Mouse (Mus musculus) adrenal gland (tissue): ENCODE data around the gene Vmn1r39.
"Not testable (repeated sequence)": the region's sequence is repeated elsewhere in the genome, so short reads cannot be mapped to it uniquely, and the experiment has no call there.

ENCODE experiments used
- intact Hi-C: fragments of 180-260 bp; cut with DNase I; formaldehyde crosslinking; loops from one replicate; pipeline ENCODE4 v1.15.1; 2025
- long read RNA-seq, 2 experiments: library from polyadenylated mRNA; unstranded; transcript quantifications; one replicate each; pipeline ENCODE4 v2.0.0; 2020; ENCODE audit warnings: borderline replicate concordance in 1 of 2; ENCODE audit not compliant: insufficient replicate concordance in 1 of 2

The Vmn1r39 gene
- long read RNA-seq, experiment 1, result 0 reads
- long read RNA-seq, experiment 2, result 0 reads

- intact Hi-C loops, result no loop called here
Observed at GRCm38 (mm10) chr6:66810509-66810908, at the start of gene Vmn1r39. Gene Vmn1r39 (minus strand): TSS chr6:66810609.

GRCm38 (mm10) chr6:66859391-66859790 is 49.0 kb upstream of the Vmn1r39 start:
- intact Hi-C loops, result no loop called here

GRCm38 (mm10) chr6:66858356-66858755 is 47.9 kb upstream of the Vmn1r39 start:
- intact Hi-C loops, result no loop called here

- intact Hi-C loops, result no loop called here
Observed at GRCm38 (mm10) chr6:66856236-66856635, 45.8 kb upstream of the Vmn1r39 start.

- intact Hi-C loops, result no loop called here
Observed at GRCm38 (mm10) chr6:66848936-66849335, 38.5 kb upstream of the Vmn1r39 start.

GRCm38 (mm10) chr6:66840631-66841030 is 30.2 kb upstream of the Vmn1r39 start:
- intact Hi-C loops, result loop anchor here (2.0 kb wide), 1 partner anchor 318 kb away; no protein-coding TSS in a partner anchor

- intact Hi-C loops, result no loop called here
Observed at GRCm38 (mm10) chr6:66836932-66837331, 26.5 kb upstream of the Vmn1r39 start.

- intact Hi-C loops, result no loop called here
Observed at GRCm38 (mm10) chr6:66806311-66806710, 4.1 kb downstream of the Vmn1r39 start.

GRCm38 (mm10) chr6:66805713-66806112 is 4.7 kb downstream of the Vmn1r39 start:
- intact Hi-C loops, result no loop called here

GRCm38 (mm10) chr6:66782527-66782926 is 27.9 kb downstream of the Vmn1r39 start, which contains the start of gene Vmn1r38:
Gene Vmn1r38 (minus strand): TSS chr6:66782627.
- intact Hi-C loops, result not testable (repeated sequence)
